Mouse (Mus musculus) forebrain, embryonic 11.5 days (tissue): ENCODE data around the gene Sprtn. TPM values are rescaled to one million over a fixed set of nuclear protein-coding genes. Genes with fewer than 3 reads are reported as not detected.
A peak's percentile ranks its signal among the peaks of the same experiment; 100 is the strongest.

ENCODE experiments used
- ATAC-seq: fragments of 200-750 bp; cut with Nextera tagmentation; replicated peaks from 2 replicates; pipeline ENCODE4 v1.8.0; 2017; ENCODE audit warnings: moderate TSS enrichment; ENCODE audit not compliant: low FRiP score
- DNase-seq: peaks from one replicate; pipeline ENCODE4 v3.0.0-alpha.2; 2017; ENCODE audit warnings: low spot score
- H3K27ac ChIP-seq: fragments of 300-500 bp; sonication (generic); 2 replicates; pipeline ENCODE4 v1.5.1; 2014; ENCODE audit warnings: low read depth, low read length
- H3K27me3 ChIP-seq: fragments of 300-500 bp; sonication (generic); 2 replicates; pipeline ENCODE4 v1.6.1; 2014; ENCODE audit warnings: mild to moderate bottlenecking, low read length, mixed read lengths; ENCODE audit not compliant: control insufficient read depth, insufficient read depth
- H3K36me3 ChIP-seq: fragments of 300-500 bp; sonication (generic); 2 replicates; pipeline ENCODE4 v1.6.1; 2014; ENCODE audit warnings: mild to moderate bottlenecking, low read length, moderate library complexity, mixed read lengths; ENCODE audit not compliant: control insufficient read depth, insufficient read depth
- H3K4me1 ChIP-seq: fragments of 300-500 bp; sonication (generic); replicated peaks from 2 replicates; pipeline ENCODE4 v1.6.1; 2014; ENCODE audit warnings: low read length, mixed read lengths; ENCODE audit not compliant: control insufficient read depth, insufficient read depth
- H3K4me2 ChIP-seq: fragments of 300-500 bp; sonication (generic); 2 replicates; pipeline ENCODE4 v1.6.1; 2014; ENCODE audit warnings: low read depth, mild to moderate bottlenecking, low read length, moderate library complexity, mixed read lengths; ENCODE audit not compliant: severe bottlenecking
- H3K4me3 ChIP-seq: fragments of 300-500 bp; sonication (generic); 2 replicates; pipeline ENCODE4 v1.5.1; 2014; ENCODE audit warnings: low read depth, low read length
- H3K9ac ChIP-seq: fragments of 300-500 bp; sonication (generic); 2 replicates; pipeline ENCODE4 v1.6.1; 2014; ENCODE audit warnings: low read length
- H3K9me3 ChIP-seq: fragments of 300-500 bp; sonication (generic); 2 replicates; pipeline ENCODE4 v1.6.1; 2016; ENCODE audit warnings: low read length, mixed read lengths; ENCODE audit not compliant: control insufficient read depth
- whole genome bisulfite sequencing: fragments of 180-500 bp; shearing (Covaris S2); extraction: QIAGEN DNeasy Blood & Tissue Kit; methylation state at CpG from one replicate; pipeline ENCODE4 v1.1.7; 2014; 5-methylcytosine and 5-hydroxymethylcytosine counted together
- polyA plus RNA-seq: library from polyadenylated mRNA; unstranded; fragments of >200 nt; fragmentation: Nextera tagmentation; extraction: Ambion mirVana; gene quantifications from 2 replicates; pipeline ENCODE4 v1.2.1, GENCODE M21; 2014

The Sprtn gene
- 11.1 and 12.3 TPM in 2 replicates for polyA plus RNA-seq

GRCm38 (mm10) chr8:124897386-124898250 lies at the start of gene Sprtn, which contains the start of gene Exoc8:
Gene Sprtn, plus strand, starts transcription at chr8:124897886.
Gene Exoc8, minus strand, starts transcription at chr8:124897705.
- Histone ChIP-seq H3K4me2 (peak within 1 kb of the TSS; percentile 95), H3K27ac (peak within 1 kb of the TSS; percentile 68), H3K9ac (peak within 1 kb of the TSS; percentile 68), H3K4me1 (peaks cover 8% of the 10 kb centered on the region), H3K27me3 (no peaks in the 10 kb centered on the region), H3K36me3 (peaks cover 18% of the 10 kb centered on the region; the same call in 1 of the 2 replicates), H3K9me3 (no peaks in the 10 kb centered on the region), H3K4me3 (peak within 1 kb of the TSS; percentile 92)
- DNase-seq: peak; percentile 99
- ATAC-seq: peak; percentile 88
- WGBS: under 1% methylated on average over 108 of the region's 114 CpGs

- DNase-seq: no peak
- no peaks in the 10 kb centered on the region for H3K4me1 ChIP-seq
- no peaks in the 10 kb centered on the region; the same call in 1 of the 2 replicates for H3K9me3 ChIP-seq
- peaks cover 24% of the 10 kb centered on the region for H3K36me3 ChIP-seq
- no peak overlapping the region for H3K4me3 ChIP-seq
- H3K4me2 ChIP-seq: no peak overlapping the region
- H3K27me3 ChIP-seq: no peaks in the 10 kb centered on the region
- no peak for ATAC-seq
- H3K27ac ChIP-seq: no peak overlapping the region
- WGBS: 89% methylated on average over 1 of the region's 1 CpGs
- H3K9ac ChIP-seq: no peak overlapping the region
These were observed 44.2 kb upstream of the Sprtn start for GRCm38 (mm10) chr8:124853511-124853910.

- H3K9me3 ChIP-seq: no peaks in the 10 kb centered on the region; the same call in 1 of the 2 replicates
- no peak overlapping the region for H3K4me2 ChIP-seq
- DNase-seq (no peak), ATAC-seq (no peak)
- no peak overlapping the region for H3K4me3 ChIP-seq
- H3K36me3 ChIP-seq: peaks cover 33% of the 10 kb centered on the region
- no peaks in the 10 kb centered on the region for H3K27me3 ChIP-seq
- H3K27ac ChIP-seq: no peak overlapping the region
- no peak overlapping the region for H3K9ac ChIP-seq
- H3K4me1 ChIP-seq: peaks cover 8% of the 10 kb centered on the region; the same call in 1 of the 2 replicates
These were observed 38.2 kb upstream of the Sprtn start for GRCm38 (mm10) chr8:124859466-124859865.

GRCm38 (mm10) chr8:124860188-124860587 lies 37.5 kb upstream of the Sprtn start:
- H3K36me3 ChIP-seq: peaks cover 28% of the 10 kb centered on the region
- no peak overlapping the region for H3K9ac ChIP-seq
- no peaks in the 10 kb centered on the region for H3K9me3 ChIP-seq
- H3K4me3 ChIP-seq: no peak overlapping the region
- WGBS: 89% methylated on average over 3 of the region's 3 CpGs
- H3K4me1 ChIP-seq: peaks cover 8% of the 10 kb centered on the region; the same call in 1 of the 2 replicates
- H3K27me3 ChIP-seq: no peaks in the 10 kb centered on the region
- DNase-seq (no peak), ATAC-seq (no peak)
- no peak overlapping the region for H3K4me2 ChIP-seq
- H3K27ac ChIP-seq: no peak overlapping the region

- peak; percentile 98 for ATAC-seq
- peak within 1 kb of the TSS; percentile 66 for H3K4me2 ChIP-seq
- peak within 1 kb of the TSS; percentile 95 for H3K4me3 ChIP-seq
- peaks cover 14% of the 10 kb centered on the region; the same call in 1 of the 2 replicates for H3K36me3 ChIP-seq
- H3K27me3 ChIP-seq: no peaks in the 10 kb centered on the region
- no peaks in the 10 kb centered on the region for H3K9me3 ChIP-seq
- H3K27ac ChIP-seq: peak within 1 kb of the TSS; percentile 81
- WGBS: 2% methylated on average over 55 of the region's 55 CpGs
- peak; percentile 97 for DNase-seq
- H3K4me1 ChIP-seq: peaks cover 8% of the 10 kb centered on the region; the same call in 1 of the 2 replicates
- peak within 1 kb of the TSS; percentile 98 for H3K9ac ChIP-seq
These were observed 35.1 kb upstream of the Sprtn start, which contains the start of the genes Gnpat and 2810004N23Rik for GRCm38 (mm10) chr8:124862321-124863162. Gene Gnpat, plus strand, starts transcription at chr8:124863033. Gene 2810004N23Rik, minus strand, starts transcription at chr8:124863120.

GRCm38 (mm10) chr8:124863163-124863677 lies 34.5 kb upstream of the Sprtn start:
- no peaks in the 10 kb centered on the region for H3K27me3 ChIP-seq
- ATAC-seq: peak; percentile 86
- H3K36me3 ChIP-seq: peaks cover 14% of the 10 kb centered on the region; the same call in 1 of the 2 replicates
- DNase-seq: no peak
- peak overlapping the region; percentile 98 for H3K9ac ChIP-seq
- H3K27ac ChIP-seq: peak overlapping the region; percentile 81
- peak overlapping the region; percentile 95 for H3K4me3 ChIP-seq
- 0% methylated on average over 31 of the region's 33 CpGs for WGBS
- H3K4me2 ChIP-seq: peak overlapping the region; percentile 66
- H3K4me1 ChIP-seq: peaks cover 8% of the 10 kb centered on the region; the same call in 1 of the 2 replicates
- H3K9me3 ChIP-seq: no peaks in the 10 kb centered on the region

GRCm38 (mm10) chr8:124863729-124864128 lies 34.0 kb upstream of the Sprtn start:
- 26% methylated on average over 8 of the region's 8 CpGs for WGBS
- no peaks in the 10 kb centered on the region for H3K27me3 ChIP-seq
- H3K4me2 ChIP-seq: peak overlapping the region; percentile 66
- H3K27ac ChIP-seq: no peak overlapping the region
- DNase-seq (no peak), ATAC-seq (no peak)
- peak overlapping the region; percentile 98 for H3K9ac ChIP-seq
- H3K4me3 ChIP-seq: peak overlapping the region; percentile 95
- H3K4me1 ChIP-seq: peaks cover 8% of the 10 kb centered on the region; the same call in 1 of the 2 replicates
- H3K9me3 ChIP-seq: no peaks in the 10 kb centered on the region
- peaks cover 14% of the 10 kb centered on the region; the same call in 1 of the 2 replicates for H3K36me3 ChIP-seq

- H3K4me2 ChIP-seq: no peak overlapping the region
- no peaks in the 10 kb centered on the region for H3K9me3 ChIP-seq
- WGBS: 90% methylated on average over 3 of the region's 3 CpGs
- ATAC-seq (no peak), DNase-seq (no peak)
- H3K36me3 ChIP-seq: no peaks in the 10 kb centered on the region; the same call in 1 of the 2 replicates
- H3K4me3 ChIP-seq: no peak overlapping the region
- H3K9ac ChIP-seq: no peak overlapping the region
- no peak overlapping the region for H3K27ac ChIP-seq
- H3K4me1 ChIP-seq: peaks cover 6% of the 10 kb centered on the region; the same call in 1 of the 2 replicates
- H3K27me3 ChIP-seq: no peaks in the 10 kb centered on the region
These were observed 31.0 kb upstream of the Sprtn start for GRCm38 (mm10) chr8:124866669-124867068.
